ENCODE assay signal across 8 mouse cellular contexts in genomic region chr8:126135573-126135972, GRCm38 (mm10).
"Had no signal": no experiment of that assay in that cellular context is flagged by ENCODE, and none has a peak within 500 bp of the region (broad histone marks: within the 10 kb centered on the region; RNA-seq: fewer than 3 reads in every experiment).

No protein-coding gene starts in this region.

- H3K4me3 ChIP-seq: layer of hippocampus, adult 2 months; limb, embryonic 12.5 days; liver, embryonic 13.5 days; midbrain, embryonic 13.5 days had no signal

- H3K9me3 ChIP-seq: liver, embryonic 13.5 days; midbrain, embryonic 13.5 days had no signal

- H3K27ac ChIP-seq: layer of hippocampus, adult 2 months; limb, embryonic 12.5 days; liver, embryonic 13.5 days; midbrain, embryonic 13.5 days had no signal

- H3K36me3 ChIP-seq: limb, embryonic 12.5 days; liver, embryonic 13.5 days; midbrain, embryonic 13.5 days had no signal

- DNase-seq: kidney, adult 18-20 months; kidney, postnatal 4 days; liver; liver, embryonic 13.5 days; liver, postnatal 0 days had no signal

- H3K4me2 ChIP-seq: limb, embryonic 12.5 days; liver, embryonic 13.5 days; midbrain, embryonic 13.5 days had no signal

- H3K9ac ChIP-seq: limb, embryonic 12.5 days; liver, embryonic 13.5 days; liver, postnatal 0 days; midbrain, embryonic 13.5 days had no signal

- ATAC-seq: liver, postnatal 0 days; midbrain, embryonic 13.5 days had no signal
